ENCODE assay signal across 13 mouse cellular contexts in genomic region chr10:123800067-123800691, GRCm38 (mm10).
DNase-seq lines count a peak whose midpoint lies in the region; ATAC-seq and TF ChIP-seq lines count a peak whose summit lies in the region.
"Had no signal": no experiment of that assay in that cellular context is flagged by ENCODE, and none has a peak within 500 bp of the region (broad histone marks: within the 10 kb centered on the region; RNA-seq: fewer than 3 reads in every experiment).

No protein-coding gene starts in this region.

- no peaks in the 10 kb centered on the region for H3K36me3 ChIP-seq in heart, embryonic 14.5 days (ENCODE audit: control insufficient read depth, insufficient read depth, low read length)
- H3K36me3 ChIP-seq in lung, postnatal 0 days (ENCODE audit: insufficient read depth, low read length), result no peaks in the 10 kb centered on the region
- no peaks in the 10 kb centered on the region for H3K36me3 ChIP-seq in forebrain, embryonic 11.5 days (ENCODE audit: control insufficient read depth, insufficient read depth, low read length)
- H3K36me3 ChIP-seq in limb, embryonic 15.5 days, result no peaks in the 10 kb centered on the region
- H3K36me3 ChIP-seq: intestine, embryonic 15.5 days had no signal

- TF ChIP-seq CTCF in lung, postnatal 0 days (IDR thresholded peaks at IDR 0.05), result no peak

- ATAC-seq in heart, embryonic 14.5 days (ENCODE audit: insufficient number of reproducible peaks, insufficient read depth, low FRiP score, low read depth), result no peak
- peak; percentile 67 for ATAC-seq in lung, postnatal 0 days
- peak; percentile 84 for ATAC-seq in forebrain, embryonic 11.5 days (replicated peaks; ENCODE audit: low FRiP score)
- no peak for ATAC-seq in limb, embryonic 15.5 days (ENCODE audit: insufficient number of reproducible peaks, low FRiP score, low TSS enrichment, low read depth)
- no peak for ATAC-seq in erythroid progenitor cell, adult 5-6 weeks (replicated peaks; ENCODE audit: low FRiP score, poor library complexity, severe bottlenecking)
- ATAC-seq: intestine, embryonic 15.5 days had no signal

- H3K9ac ChIP-seq in heart, embryonic 14.5 days (ENCODE audit: low read length), result no peak overlapping the region
- H3K9ac ChIP-seq in lung, postnatal 0 days (replicated peaks; ENCODE audit: low read depth), result no peak overlapping the region
- H3K9ac ChIP-seq in forebrain, embryonic 11.5 days (ENCODE audit: low read length), result no peak overlapping the region
- no peak overlapping the region for H3K9ac ChIP-seq in limb, embryonic 15.5 days
- H3K9ac ChIP-seq: intestine, embryonic 15.5 days had no signal

- WGBS in heart, embryonic 14.5 days, result 49% methylated on average over 18 of the region's 18 CpGs
- WGBS in lung, postnatal 0 days, result 55% methylated on average over 18 of the region's 18 CpGs
- WGBS in forebrain, embryonic 11.5 days, result 28% methylated on average over 18 of the region's 18 CpGs
- 34% methylated on average over 18 of the region's 18 CpGs for WGBS in limb, embryonic 15.5 days

- no peak overlapping the region for H3K27ac ChIP-seq in heart, embryonic 14.5 days (replicated peaks in 1 of 2; ENCODE audit: control insufficient read depth in 1 of 2, insufficient read depth in 1 of 2, low read depth in 2 of 2, low read length in 2 of 2)
- H3K27ac ChIP-seq in lung, postnatal 0 days (ENCODE audit: low read length), result no peak overlapping the region
- H3K27ac ChIP-seq in forebrain, embryonic 11.5 days (ENCODE audit: low read depth, low read length), result no peak overlapping the region
- H3K27ac ChIP-seq in limb, embryonic 15.5 days, result no peak overlapping the region
- H3K27ac ChIP-seq: intestine, embryonic 15.5 days; macrophage; stomach, postnatal 0 days had no signal

- H3K4me1 ChIP-seq in heart, embryonic 14.5 days (ENCODE audit: control insufficient read depth in 2 of 2, insufficient read depth in 2 of 2, low read length in 2 of 2), result peaks cover 0 to 2% of the 10 kb centered on the region in 2 experiments; a peak in 1 of 4 replicates
- no peaks in the 10 kb centered on the region for H3K4me1 ChIP-seq in lung, postnatal 0 days (ENCODE audit: insufficient read depth, low read depth, low read length)
- no peaks in the 10 kb centered on the region; the same call in 1 of the 2 replicates for H3K4me1 ChIP-seq in forebrain, embryonic 11.5 days (replicated peaks; ENCODE audit: control insufficient read depth, insufficient read depth, low read length)
- H3K4me1 ChIP-seq in limb, embryonic 15.5 days, result peaks cover 10% of the 10 kb centered on the region; the same call in 1 of the 2 replicates
- H3K4me1 ChIP-seq: intestine, embryonic 15.5 days had no signal

- H3K9me3 ChIP-seq in heart, embryonic 14.5 days (ENCODE audit: control insufficient read depth, low read length), result no peaks in the 10 kb centered on the region
- H3K9me3 ChIP-seq in lung, postnatal 0 days (ENCODE audit: low read length), result no peaks in the 10 kb centered on the region
- no peaks in the 10 kb centered on the region for H3K9me3 ChIP-seq in forebrain, embryonic 11.5 days (ENCODE audit: control insufficient read depth, low read length)
- no peaks in the 10 kb centered on the region for H3K9me3 ChIP-seq in limb, embryonic 15.5 days
- H3K9me3 ChIP-seq: intestine, embryonic 15.5 days had no signal

- no peaks in the 10 kb centered on the region for H3K27me3 ChIP-seq in heart, embryonic 14.5 days (ENCODE audit: control insufficient read depth, insufficient read depth, low read length)
- no peaks in the 10 kb centered on the region for H3K27me3 ChIP-seq in lung, postnatal 0 days (replicated peaks; ENCODE audit: insufficient read depth, low read length)
- H3K27me3 ChIP-seq in forebrain, embryonic 11.5 days (ENCODE audit: control insufficient read depth, insufficient read depth, low read length), result peaks cover 2% of the 10 kb centered on the region; the same call in 1 of the 2 replicates
- H3K27me3 ChIP-seq in limb, embryonic 15.5 days, result no peaks in the 10 kb centered on the region
- H3K27me3 ChIP-seq: intestine, embryonic 15.5 days had no signal

- peak; percentile 48 for TF ChIP-seq EP300 in lung, postnatal 0 days (IDR thresholded peaks at IDR 0.05)

- peak overlapping the region; percentile 22 for H3K4me2 ChIP-seq in heart, embryonic 14.5 days (ENCODE audit: low read length)
- H3K4me2 ChIP-seq in lung, postnatal 0 days (replicated peaks; ENCODE audit: low read depth, low read length), result no peak overlapping the region; the same call in 1 of the 2 replicates
- H3K4me2 ChIP-seq in forebrain, embryonic 11.5 days (ENCODE audit: low read depth, low read length, severe bottlenecking), result no peak overlapping the region
- peak overlapping the region; percentile 21; the same call in 1 of the 2 replicates for H3K4me2 ChIP-seq in limb, embryonic 15.5 days
- H3K4me2 ChIP-seq: intestine, embryonic 15.5 days had no signal

- DNase-seq in heart, postnatal 25 days (ENCODE audit: low spot score), result no peak
- peak; percentile 47 for DNase-seq in lung, postnatal 0 days (ENCODE audit: low spot score)
- no peak for DNase-seq in lung, postnatal 14 days
- peak; percentile 52 for DNase-seq in forebrain, embryonic 11.5 days (ENCODE audit: low spot score)
- no peak for DNase-seq in cerebellum, adult 8-10 months
- DNase-seq: cerebellum, postnatal 14 days; gastrocnemius, postnatal 25 days had no signal

- H3K4me3 ChIP-seq in heart, embryonic 14.5 days (ENCODE audit: control insufficient read depth in 1 of 2, insufficient read depth in 1 of 2, low read depth in 1 of 2, low read length in 2 of 2), result no peak overlapping the region
- no peak overlapping the region for H3K4me3 ChIP-seq in lung, postnatal 0 days (ENCODE audit: low read depth, low read length)
- no peak overlapping the region for H3K4me3 ChIP-seq in forebrain, embryonic 11.5 days (ENCODE audit: low read depth, low read length)
- no peak overlapping the region for H3K4me3 ChIP-seq in limb, embryonic 15.5 days
- H3K4me3 ChIP-seq: intestine, embryonic 15.5 days had no signal

- intact Hi-C loops in heart, postnatal 25 days (cut with DNase I), result no loop called here

Comparison
In these comparisons a context has a peak if more than half of its experiments do, and no peak if none do; other contexts are left out.
1. DNase-seq: peak in lung, postnatal 0 days (single experiment) and forebrain, embryonic 11.5 days (single experiment); none in heart, postnatal 25 days (single experiment), lung, postnatal 14 days (single experiment) and cerebellum, adult 8-10 months (single experiment).
2. ATAC-seq: peak in lung, postnatal 0 days (single experiment) and forebrain, embryonic 11.5 days (single experiment); none in heart, embryonic 14.5 days (single experiment), limb, embryonic 15.5 days (single experiment) and erythroid progenitor cell, adult 5-6 weeks (single experiment).
3. H3K4me2 ChIP-seq: peak in heart, embryonic 14.5 days (single experiment) and limb, embryonic 15.5 days (single experiment); none in lung, postnatal 0 days (single experiment) and forebrain, embryonic 11.5 days (single experiment).